Mouse (Mus musculus): ENCODE data around the gene Krt7.
A peak's percentile ranks its signal among the peaks of the same experiment; 100 is the strongest.

The Krt7 gene

DNA sequence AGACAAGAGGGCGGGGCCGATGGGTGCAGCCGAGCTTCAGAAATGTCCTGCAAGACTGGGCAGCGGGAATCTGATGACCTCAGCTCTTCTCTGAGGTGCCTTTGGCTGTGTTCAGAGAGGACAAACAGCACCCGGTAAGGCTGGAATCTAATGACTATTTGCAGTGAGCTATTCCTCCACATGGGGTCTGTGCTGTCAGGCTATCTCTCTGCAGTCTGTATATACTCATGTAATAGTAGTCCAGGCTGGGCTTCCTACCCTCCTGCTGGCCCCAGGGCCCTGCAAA is 34.1 kb upstream of the Krt7 start:
- no peak for DNase-seq (ENCODE audit: low read depth)

DNA sequence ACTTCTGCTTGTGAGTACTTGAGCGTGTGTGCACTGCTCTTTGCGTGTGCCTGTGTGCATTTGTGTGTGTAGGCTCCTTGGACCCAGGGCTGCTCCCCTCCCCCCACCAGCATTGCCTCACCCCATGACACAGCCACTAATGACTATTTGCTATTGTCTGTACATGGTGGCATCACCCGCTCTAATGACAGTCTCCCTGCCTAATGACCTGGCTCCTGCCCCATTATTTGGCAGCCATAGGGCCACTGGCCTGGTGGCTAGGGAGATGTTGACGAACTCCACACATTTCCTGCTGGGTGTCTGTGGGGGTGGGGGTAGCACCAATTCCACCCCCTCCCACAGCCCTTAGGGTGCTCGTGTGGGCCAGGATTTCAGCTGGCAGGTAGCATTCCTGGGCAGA is 32.2 kb upstream of the Krt7 start:
- DNase-seq (ENCODE audit: low read depth) = no peak

DNA sequence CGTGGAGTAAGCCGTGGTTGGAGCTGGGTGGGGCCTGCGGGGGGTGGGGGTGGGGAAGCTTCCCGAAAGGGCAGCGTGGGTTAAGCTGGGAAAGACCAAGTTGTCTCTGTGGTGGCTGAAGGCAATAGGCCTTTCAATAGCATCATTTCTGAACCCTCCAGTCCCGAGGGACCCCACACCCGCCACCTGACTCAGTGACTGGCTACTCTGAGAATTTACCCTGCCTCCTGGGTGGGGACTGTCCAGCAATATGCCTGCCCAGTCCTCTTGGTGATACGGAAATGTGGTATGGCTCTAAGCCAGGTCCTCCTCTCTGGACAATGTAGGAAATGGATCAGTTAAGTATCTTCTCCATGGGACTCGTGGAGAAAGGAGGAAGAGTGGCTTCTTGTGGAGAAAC is 29.1 kb upstream of the Krt7 start:
- DNase-seq (ENCODE audit: low read depth) = peak; percentile 91

DNA sequence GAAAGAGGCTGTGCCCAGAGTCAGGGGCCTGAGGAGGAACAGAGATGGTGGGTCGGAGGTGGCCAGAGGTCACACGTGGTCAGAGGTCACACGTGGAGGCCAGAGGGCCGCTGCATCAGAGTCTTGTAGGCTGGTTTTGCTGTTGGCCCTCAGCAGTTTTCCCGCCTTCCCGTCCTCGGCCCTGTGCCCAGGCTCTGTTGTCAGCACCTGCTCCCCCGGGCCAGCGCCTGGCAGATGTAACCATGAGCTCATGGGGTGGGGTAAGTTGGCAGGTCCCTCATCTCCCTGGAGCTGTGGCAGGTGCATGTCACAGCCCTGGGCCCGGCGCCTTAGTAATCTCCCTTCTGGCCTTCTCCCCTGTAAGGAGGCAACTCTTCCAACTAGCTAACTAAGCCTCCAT is 28.0 kb upstream of the Krt7 start:
- no peak for DNase-seq (ENCODE audit: low read depth)

DNA sequence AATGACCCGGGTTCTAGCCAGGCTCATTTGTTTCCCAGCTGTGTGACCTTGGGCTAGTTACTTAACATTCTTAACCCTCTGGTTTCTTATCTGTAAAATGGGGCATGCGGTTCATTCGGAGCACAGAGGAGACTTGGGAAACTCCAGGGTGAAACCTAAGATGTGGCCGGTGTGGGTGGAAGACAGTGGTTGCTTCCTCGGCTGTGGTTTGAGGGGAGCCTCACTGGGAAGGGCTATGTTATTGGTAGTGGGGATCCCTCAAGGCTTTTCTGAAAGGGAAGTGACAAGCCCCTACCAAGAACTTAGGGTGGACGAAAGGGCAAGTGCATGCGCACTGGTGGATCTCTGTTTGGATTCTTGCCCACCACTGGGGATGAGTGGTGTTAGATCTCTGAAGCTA is 26.2 kb upstream of the Krt7 start:
- no peak for DNase-seq (ENCODE audit: low read depth)

DNA sequence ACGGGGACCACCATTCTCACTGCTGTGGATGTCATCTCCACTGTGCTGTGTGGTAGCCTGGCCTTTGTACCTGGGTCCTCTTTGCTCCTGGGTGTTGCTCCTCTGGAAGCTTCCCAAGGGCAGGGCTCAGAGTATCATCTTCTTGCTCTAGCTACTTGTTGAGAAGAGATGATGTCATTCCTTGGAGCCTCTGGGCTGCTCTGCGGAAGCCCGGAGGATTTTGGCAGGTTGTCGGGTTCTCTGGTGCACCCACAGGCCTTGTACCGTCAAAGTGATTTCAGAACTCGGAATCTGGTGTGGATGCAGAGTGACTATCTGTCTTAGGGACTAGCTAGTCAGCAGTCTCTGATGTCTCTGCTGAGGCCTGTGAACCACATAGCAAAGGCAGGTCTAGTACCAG is 25.8 kb upstream of the Krt7 start:
- DNase-seq (ENCODE audit: low read depth) = peak; percentile 73

DNA sequence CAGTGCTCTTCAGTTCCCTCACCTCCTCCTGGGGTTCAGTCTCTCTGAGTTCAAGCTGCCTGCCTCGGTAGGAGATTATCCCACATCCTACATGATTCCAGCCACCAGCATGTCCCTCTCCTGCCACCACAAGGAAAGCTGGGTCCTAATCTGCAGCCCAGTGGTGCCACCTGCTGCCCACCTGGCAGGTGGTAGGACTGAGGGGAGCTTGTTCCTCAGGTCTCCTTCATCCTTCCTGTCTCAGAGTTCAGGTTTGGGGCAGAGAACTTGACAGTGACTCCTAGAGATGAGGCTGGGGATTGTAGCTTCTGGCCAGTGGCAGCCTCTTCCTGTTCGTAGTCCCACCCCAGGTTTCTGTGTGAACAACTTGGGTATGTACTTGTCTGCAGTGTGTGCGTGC is 23.7 kb upstream of the Krt7 start:
- DNase-seq (ENCODE audit: low read depth) = peak; percentile 66

DNA sequence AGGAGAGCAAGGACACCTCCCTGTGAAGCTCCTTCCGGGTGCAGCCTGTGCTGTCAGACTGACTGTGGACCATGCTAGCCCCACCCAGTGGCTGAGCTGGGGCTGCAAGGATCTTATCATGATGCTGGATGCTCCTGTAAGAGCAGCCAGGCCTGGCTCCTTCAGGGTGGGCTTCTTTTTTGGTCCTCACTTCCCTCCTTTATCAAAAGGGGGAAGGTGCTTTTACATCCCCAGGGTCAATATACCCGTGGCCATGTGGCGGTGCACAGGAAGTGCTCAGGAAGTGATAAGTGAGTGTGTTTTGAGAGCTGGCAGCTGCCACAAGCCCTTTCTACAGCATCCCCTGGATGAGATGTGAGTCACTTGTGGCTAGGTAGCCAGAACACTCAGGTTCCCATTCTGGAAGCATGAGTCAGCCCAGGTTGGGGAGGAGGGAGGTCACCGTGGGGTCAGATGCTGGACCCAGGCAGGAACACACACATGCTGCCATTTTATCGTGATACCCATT is 22.8 kb upstream of the Krt7 start:
- DNase-seq (ENCODE audit: low read depth) = peak; percentile 77

DNA sequence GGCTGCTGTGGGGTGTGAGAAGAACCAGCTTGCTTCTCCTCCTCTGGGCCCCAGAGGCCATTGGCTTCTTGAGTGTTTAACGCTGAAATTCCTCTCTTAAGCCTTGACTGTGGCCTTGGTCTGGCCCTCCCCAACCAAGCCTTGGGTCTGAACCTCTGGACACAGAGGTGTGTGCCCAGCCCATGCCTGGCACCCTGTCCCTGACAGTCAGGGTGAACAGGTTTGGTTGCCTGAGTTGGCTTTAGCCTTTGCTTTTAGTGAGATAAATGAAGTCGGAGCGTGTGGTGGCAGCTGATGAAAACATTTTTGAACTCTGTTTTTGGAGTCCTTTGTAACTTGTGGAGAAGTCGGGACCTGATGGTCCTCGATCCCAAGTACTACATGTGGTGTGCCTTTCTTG is 20.6 kb upstream of the Krt7 start:
- no peak for DNase-seq (ENCODE audit: low read depth)

DNA sequence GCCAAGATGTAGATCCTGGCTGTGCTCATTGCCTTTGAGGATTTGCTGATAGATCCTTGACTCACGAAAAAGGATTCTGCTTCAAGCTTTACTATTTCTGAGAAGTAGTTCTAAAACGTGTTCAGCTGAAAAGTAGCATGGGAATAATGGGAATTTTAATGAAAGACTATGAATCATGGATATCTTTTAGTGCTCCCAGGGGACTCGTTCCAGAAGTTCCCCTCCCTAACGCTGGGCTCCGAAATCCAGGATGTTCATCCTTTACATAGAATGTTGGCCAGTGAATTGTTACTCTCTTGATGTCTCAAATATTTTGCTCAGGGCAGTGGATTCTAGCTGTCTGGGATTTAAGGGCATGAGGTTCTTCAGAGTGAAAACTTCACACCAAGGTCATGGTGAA is 18.6 kb upstream of the Krt7 start:
- peak; percentile 80 for DNase-seq (ENCODE audit: low read depth)

DNA sequence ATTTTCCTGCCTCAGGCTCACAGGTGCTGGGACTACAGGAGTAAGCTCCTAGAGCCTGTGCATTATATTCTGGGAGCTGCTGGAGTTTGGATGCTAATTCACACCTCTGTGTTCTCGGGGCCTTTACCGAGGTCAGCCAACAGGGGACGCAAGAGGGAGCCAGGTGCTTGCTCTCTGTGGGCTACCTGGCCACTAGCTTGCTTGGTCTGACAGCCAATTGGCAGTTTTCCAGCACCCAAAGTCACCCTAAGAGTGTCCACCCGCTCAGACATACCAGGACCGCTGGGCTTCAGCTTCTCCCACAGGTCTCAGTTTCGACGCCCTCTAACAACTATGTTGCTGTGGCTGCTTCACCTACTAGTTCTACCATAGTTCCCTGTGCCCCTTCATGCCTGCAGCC is 15.9 kb upstream of the Krt7 start:
- DNase-seq (ENCODE audit: low read depth) = no peak

DNA sequence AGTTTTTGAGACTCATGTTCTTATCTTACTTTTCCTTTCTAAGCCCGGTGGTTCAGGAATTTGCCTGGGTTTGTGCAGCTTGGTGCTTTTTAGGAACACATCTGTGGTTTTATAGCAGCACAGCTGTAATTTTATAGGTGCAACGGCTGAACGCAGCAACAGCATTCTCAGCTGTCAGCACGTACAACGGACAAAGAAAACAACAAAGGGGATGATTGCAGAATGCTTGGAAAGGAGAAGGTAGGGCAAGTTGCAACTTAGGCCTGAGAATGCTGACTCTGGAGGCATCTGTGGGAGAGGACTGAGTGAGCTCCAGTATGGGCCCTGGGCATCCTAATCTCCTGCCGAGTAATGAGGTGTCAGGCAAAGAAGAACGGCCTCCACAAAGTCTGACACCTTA is 14.4 kb upstream of the Krt7 start:
- DNase-seq (ENCODE audit: low read depth) = no peak

DNA sequence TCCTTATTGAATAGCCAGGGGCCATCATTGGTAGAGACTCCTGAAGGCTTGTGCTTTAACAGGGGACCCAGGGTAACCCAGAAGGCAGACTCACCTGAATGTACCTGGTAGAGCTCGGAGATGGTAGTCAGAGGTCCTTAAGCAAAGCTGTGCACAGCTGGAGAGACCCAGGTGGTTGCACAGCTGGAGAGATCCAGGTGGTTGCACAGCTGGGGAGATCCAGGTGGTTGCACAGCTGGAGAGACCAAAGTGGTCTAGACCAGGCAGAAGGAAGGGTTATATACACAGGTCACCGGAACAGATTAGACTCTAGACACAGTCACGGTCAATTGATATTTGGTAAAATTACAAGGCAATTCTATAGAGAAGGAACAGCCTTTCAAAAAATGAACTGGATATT is 13.9 kb upstream of the Krt7 start:
- no peak for DNase-seq (ENCODE audit: low read depth)

DNA sequence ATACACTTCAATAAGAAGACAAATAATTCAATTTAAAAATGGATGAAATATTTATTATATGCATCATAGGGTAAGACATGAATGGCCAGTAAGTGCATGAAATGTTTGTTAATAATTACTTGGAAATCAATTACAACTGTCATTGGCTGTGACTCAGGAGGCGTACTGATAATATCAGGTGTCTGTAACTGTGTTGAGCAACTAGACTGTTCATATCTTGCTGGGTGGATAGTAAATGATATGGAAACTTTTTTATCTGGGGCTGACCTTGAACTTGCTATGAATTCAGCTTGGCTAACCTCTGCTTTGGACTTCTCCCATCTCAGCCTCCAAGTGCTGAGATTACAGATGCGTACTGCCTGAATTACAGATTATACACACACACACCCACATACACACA is 13.2 kb upstream of the Krt7 start:
- no peak for DNase-seq (ENCODE audit: low read depth)

DNA sequence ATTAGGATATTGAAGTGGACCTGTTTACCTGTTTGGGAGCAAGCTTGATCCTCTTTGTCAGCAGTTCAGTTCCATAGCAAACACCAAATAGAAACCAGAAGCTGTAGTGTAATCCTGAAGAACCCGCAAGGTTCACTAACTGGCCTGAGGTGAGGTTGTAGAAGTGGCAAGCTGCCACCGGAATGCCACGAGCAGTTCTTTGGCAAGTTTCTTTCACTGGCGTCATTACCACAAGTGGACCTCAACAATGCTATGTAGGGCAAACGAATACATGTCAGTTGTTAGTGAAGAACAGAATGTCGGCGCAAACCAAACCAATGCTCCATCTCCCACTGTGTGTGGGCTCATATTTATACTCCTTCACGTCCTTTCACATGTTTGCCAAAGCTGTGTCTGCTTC is 12.6 kb upstream of the Krt7 start:
- DNase-seq (ENCODE audit: low read depth) = peak; percentile 41

DNA sequence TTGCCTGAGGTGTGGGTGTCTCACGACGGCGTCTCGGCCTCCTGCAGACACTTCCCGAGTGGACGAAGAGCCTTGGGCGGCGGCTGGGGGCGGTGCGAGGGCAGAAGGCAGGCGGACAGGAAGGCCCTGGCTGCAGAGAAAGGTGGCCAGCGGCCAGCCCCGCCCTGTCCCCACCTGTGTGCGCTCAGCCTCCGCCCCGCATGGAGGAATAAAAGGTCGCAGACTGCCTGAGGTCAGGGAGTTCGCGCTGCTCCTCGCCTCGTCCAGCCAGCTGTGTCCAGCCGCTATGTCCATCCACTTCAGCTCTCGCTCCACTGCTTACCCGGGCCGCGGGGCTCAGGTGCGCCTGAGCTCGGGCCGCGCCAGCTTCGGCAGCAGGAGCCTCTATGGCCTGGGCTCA is 1.3 kb downstream of the Krt7 start:
- DNase-seq (ENCODE audit: low read depth) = no peak

DNA sequence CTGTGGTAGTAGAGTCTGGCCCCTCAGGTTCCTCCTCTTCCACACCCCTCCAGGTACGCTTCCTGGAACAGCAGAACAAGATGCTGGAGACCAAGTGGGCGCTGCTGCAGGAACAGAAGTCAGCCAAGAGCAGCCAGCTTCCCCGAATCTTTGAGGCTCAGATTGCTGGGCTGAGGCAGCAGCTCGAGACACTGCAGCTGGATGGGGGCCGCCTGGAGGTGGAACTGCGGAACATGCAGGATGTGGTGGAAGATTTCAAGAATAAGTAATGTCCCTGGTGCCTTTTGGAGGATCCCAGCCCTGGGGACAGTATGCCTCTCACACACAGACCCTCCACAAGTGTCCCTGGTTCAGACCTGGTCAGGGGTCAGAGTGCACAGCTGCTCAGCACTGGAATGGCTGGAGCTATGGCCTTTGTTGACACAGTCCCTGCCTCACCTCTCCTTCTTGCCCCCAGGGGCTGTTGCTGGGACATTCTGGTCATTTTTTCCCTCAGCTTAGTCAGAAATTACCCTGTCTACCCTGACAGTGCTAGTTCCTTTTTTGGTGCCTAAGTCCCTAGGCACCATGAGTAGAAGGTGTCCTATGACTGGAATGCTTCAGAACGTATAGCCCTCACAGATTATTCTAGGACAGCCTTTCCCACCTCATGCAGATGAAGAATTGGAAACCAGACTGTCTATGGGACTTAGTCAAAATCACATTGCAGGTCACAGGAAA is 3.2 kb downstream of the Krt7 start:
- peak; percentile 65 for DNase-seq (ENCODE audit: low read depth)

DNA sequence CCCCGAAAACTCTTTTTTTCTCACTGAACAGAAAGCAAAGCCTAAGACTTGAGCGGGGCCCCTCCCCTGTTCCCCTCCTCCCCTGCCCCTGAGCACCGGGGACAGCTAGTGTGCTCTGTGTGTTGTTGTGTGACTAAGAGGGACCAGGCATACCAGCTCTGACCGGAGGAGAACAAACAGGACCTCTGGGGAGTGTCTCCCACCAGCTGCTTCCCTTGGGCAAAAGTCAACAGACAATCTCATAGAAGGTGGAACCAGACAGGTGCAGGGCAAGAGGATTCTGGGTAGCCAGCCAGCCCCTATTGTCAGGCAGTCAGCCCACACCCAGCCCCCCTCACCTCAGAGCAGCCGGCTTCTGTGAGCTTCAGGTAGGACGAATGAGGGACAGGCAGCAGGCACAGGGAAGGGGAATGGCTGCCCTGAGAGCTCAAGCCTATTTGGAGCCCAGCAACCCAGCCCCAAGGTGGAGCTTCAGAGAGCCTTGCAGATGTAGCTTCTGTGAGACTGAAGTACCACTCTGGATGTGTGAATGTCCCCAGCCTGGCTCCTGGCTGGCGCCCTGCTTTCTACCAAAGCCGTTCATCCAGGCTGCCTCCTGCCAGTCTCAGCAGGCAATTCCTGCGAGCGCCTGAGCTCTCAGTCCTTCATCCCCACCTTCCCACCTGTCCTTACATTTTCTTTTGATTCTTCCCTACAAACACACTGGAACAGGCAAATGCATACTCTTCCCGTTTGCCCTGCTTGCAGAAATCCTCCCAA is 4.1 kb downstream of the Krt7 start:
- no peak for DNase-seq (ENCODE audit: low read depth)

DNA sequence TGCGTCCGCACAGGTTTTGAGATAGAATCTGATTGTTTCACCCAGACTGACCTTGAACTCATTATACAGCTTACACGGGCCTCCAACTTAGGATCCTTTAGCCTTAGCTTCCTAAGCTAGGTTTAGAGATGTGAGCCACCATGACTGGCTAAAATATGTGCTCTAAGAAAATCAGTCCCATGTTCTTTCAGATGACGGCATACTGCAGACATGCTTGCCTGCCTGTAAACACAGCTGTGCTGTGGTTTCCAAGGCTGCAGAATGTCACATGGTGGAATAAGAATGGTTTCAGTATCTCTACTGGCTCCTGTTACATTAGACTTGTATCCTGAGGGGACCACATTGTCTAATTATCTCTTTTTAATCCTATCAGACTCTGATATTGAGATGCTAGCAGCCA is 8.1 kb downstream of the Krt7 start:
- peak; percentile 54 for DNase-seq (ENCODE audit: low read depth)

DNA sequence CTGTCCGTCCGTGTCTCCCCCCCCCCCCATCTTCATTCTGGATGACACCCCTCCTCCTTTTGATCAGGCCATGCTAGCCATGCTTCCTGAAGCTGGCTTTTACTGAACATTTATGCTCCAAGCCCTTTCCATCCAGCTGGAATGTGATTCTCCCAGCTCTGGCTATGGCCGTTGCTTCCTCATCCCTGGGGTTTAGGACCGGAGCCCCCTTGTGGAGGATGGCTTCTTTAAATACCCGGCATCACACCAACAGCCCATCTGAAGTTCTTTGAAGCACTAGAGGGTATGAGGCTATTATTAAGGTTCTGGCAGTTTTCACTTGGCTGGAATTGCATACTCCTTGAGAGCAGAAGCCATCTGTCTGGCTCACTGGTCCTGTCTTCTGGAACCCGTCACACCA is 10.1 kb downstream of the Krt7 start:
- DNase-seq (ENCODE audit: low read depth) = peak; percentile 68

DNA sequence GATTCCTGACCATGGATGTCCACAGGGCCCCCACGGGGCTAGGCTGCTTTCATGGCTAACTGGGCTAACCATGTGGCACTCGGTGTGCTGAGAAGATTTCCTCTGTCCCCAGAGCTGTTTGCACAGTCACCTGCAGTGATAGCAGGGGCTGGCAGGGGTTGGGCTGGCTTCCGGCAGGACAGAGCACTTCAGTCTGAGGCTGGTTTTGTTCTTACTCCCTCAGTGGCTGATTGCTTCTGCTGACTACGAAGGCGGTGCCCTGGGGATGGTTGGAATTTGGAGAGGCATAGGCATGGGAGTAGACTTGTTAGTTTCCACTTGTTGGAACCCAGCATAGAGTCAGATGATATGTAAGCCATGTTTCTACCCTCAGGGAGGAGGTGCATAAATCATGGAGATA is 14.1 kb downstream of the Krt7 start:
- DNase-seq (ENCODE audit: low read depth) = peak; percentile 68

DNA sequence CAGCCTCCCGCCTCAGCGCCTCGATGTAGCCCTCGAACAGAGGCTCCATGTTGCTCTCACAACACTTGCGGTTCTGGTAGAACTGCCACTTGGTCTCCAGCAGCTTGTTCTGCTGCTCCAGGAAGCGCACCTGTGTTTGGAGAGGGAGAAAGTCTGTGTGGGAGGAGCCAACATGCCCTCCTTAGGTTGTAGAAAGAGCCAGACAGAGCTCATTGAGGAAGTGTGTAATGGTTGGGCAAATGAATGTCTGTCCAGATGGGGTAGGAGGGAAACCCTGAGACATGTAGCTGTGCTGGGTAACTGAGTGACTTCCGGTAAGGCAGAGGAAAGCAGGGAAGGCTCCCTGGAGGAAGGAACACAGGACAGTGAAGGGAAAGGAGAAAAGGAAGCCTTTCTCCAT is 25.8 kb downstream of the Krt7 start:
- no peak for DNase-seq (ENCODE audit: low read depth)

DNA sequence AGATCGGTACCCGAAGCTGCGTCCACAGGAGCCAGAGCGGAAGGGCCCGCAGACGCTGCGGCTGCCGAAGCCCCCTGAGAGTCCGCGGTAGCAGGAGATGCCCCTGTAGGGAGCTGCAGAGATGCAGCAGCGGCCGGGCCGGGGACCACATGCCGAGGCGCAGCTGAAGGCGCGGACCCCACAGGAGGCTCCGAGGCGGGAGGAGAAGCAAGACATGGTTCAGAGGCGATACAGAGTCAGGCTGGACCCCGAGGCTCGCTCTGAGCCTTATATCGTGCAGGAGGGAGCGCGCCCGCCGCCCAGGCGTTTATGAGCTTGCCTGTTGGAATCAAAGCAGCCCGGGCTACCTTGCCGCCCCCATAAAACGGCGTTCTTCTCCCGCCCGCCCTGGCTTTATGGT is 27.7 kb downstream of the Krt7 start, which contains the start of gene Krt87:
Krt87 (minus strand) TSS at position 250 of the 400 bp plus-strand sequence.
- DNase-seq (ENCODE audit: low read depth) = no peak

DNA sequence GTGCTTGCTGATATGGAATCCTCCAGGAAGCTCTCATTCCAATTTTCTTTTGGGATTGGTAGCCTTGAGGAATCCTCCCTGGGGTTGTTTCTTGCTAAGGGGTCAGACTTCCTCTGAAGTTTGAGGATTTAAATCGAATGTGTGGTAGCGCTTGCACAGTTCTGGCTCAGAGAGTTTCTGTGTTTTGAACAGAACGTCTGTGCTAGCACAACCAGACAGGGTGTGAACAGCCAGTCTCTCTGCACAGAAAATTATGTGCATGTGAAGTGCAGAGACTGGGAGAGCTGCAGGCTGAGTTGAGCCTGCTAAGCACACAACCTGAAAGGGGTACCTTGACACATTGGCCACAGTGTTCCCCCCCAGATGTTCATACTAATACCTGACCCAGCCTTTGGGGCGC is 30.0 kb downstream of the Krt7 start:
- DNase-seq (ENCODE audit: low read depth) = no peak

All from NIH3T3 (cell line).